Mouse (Mus musculus) liver, embryonic 12.5 days (tissue): ENCODE data around the gene Rabepk. TPM values are rescaled to one million over a fixed set of nuclear protein-coding genes. Genes with fewer than 3 reads are reported as not detected.
"Not testable (repeated sequence)": the region's sequence is repeated elsewhere in the genome, so short reads cannot be mapped to it uniquely, and the experiment has no call there.

Source experiments
- ATAC-seq: fragments of 200-750 bp; cut with Nextera tagmentation; 2 replicates; pipeline ENCODE4 v1.8.0; 2017; ENCODE audit warnings: moderate number of reproducible peaks, mild to moderate bottlenecking, moderate library complexity
- H3K27ac ChIP-seq: fragments of 300-500 bp; sonication (generic); 2 replicates; pipeline ENCODE4 v1.5.1; 2016; ENCODE audit warnings: mild to moderate bottlenecking
- H3K27me3 ChIP-seq: fragments of 300-500 bp; sonication (generic); replicated peaks from 2 replicates; pipeline ENCODE4 v1.6.1; 2016; ENCODE audit warnings: mild to moderate bottlenecking, moderate library complexity
- H3K36me3 ChIP-seq: fragments of 300-500 bp; sonication (generic); 2 replicates; pipeline ENCODE4 v1.6.1; 2016; ENCODE audit warnings: mild to moderate bottlenecking, moderate library complexity
- H3K4me1 ChIP-seq: fragments of 300-500 bp; sonication (generic); 2 replicates; pipeline ENCODE4 v1.6.1; 2016
- H3K4me2 ChIP-seq: fragments of 300-500 bp; sonication (generic); 2 replicates; pipeline ENCODE4 v1.6.1; 2016; ENCODE audit warnings: mild to moderate bottlenecking, moderate library complexity
- H3K4me3 ChIP-seq: fragments of 300-500 bp; sonication (generic); 2 replicates; pipeline ENCODE4 v1.5.1; 2016; ENCODE audit warnings: mild to moderate bottlenecking, moderate library complexity
- H3K9ac ChIP-seq: fragments of 300-500 bp; sonication (generic); 2 replicates; pipeline ENCODE4 v1.6.1; 2016; ENCODE audit warnings: mild to moderate bottlenecking, moderate library complexity
- H3K9me3 ChIP-seq: fragments of 300-500 bp; sonication (generic); replicated peaks from 2 replicates; pipeline ENCODE4 v1.6.1; 2016; ENCODE audit warnings: mild to moderate bottlenecking, moderate library complexity
- WGBS: fragments of 180-500 bp; shearing (Covaris S2); methylation state at CpG from one replicate; pipeline ENCODE4 v1.1.7; 2016; ENCODE audit not compliant: insufficient replicate concordance; 5-methylcytosine and 5-hydroxymethylcytosine counted together
- polyA plus RNA-seq: library from polyadenylated mRNA; unstranded; fragments of >200 nt; fragmentation: Nextera tagmentation; extraction: Ambion mirVana; gene quantifications from 2 replicates; pipeline ENCODE4 v1.2.1, GENCODE M21; 2016

Rabepk gene
- 32.5 and 33.2 TPM in 2 replicates for polyA plus RNA-seq

DNA sequence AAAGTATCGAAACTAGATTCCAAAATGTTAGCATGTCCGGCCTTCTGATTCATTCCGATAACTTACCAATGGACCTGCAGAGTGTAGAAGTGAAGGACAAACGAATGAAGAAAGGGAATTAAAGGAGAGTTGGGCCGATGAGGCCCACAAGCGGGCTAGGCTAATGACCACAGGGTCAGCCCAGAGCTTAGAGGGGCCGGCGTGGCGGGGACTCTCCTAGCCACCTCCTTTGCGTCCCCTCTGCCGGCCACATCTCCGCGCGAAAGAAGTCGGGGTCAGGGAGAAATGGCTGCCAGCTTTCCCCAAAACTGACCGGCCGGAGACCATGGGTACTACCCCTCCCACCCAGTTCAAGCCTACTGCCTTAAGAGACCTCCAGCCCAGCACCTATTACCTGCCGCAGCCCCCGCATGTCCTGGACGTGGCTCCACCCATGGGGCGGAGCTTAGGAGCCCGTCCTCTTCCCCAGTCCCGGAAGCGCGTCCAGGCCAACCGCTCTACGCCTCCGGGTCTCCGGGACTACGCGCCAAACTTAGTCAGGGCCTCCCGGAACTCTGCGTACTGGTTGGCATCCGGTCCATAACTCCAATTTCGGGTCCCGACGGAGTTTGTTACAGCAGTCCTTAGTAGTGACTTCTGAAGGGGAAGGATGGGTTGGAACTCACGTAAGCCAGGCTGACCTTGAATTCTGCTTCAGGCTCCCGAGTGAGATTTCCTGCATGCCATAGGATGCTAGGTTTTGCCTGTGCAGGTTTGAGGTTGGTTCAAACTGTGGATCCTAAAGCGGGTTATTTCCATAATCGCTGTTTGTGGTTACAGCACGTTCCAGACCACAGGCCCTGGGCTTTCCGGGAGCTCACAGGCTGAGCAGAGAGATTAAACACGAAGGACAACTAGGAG is at the start of gene Rabepk:
TSS of gene Rabepk (minus strand) at position 556 of the 900 bp plus-strand sequence.
- H3K4me2 ChIP-seq = peak within 1 kb of the TSS; percentile 81
- H3K9ac ChIP-seq = peak within 1 kb of the TSS; percentile 85
- no peaks in the 10 kb centered on the region for H3K27me3 ChIP-seq
- WGBS = 2% methylated on average over 44 of the region's 44 CpGs
- ATAC-seq = peak; percentile 78
- H3K27ac ChIP-seq = peak within 1 kb of the TSS; percentile 89
- peaks cover 36% of the 10 kb centered on the region for H3K36me3 ChIP-seq
- no peaks in the 10 kb centered on the region for H3K9me3 ChIP-seq
- H3K4me3 ChIP-seq = peak within 1 kb of the TSS; percentile 73
- H3K4me1 ChIP-seq = peaks cover 48% of the 10 kb centered on the region

- 81% methylated on average over 1 of the region's 1 CpGs for WGBS
- no peak overlapping the region for H3K27ac ChIP-seq
- peaks cover 39% of the 10 kb centered on the region for H3K36me3 ChIP-seq
- H3K27me3 ChIP-seq = 0 out of 2 replicates have a peak, but pooled peaks cover 3% of the 10 kb centered on the region
- H3K4me1 ChIP-seq = no peaks in the 10 kb centered on the region
- H3K4me2 ChIP-seq = no peak overlapping the region
- no peak overlapping the region for H3K9ac ChIP-seq
- ATAC-seq = no peak
- no peak overlapping the region for H3K4me3 ChIP-seq
- H3K9me3 ChIP-seq = no peaks in the 10 kb centered on the region
Observed at GRCm38 (mm10) chr2:34847702-34848101, 48.0 kb upstream of the Rabepk start.

GRCm38 (mm10) chr2:34843211-34843939 is 43.7 kb upstream of the Rabepk start:
- WGBS = 72% methylated on average over 11 of the region's 11 CpGs
- ATAC-seq = no peak
- H3K27ac ChIP-seq = no peak overlapping the region
- no peaks in the 10 kb centered on the region for H3K36me3 ChIP-seq
- no peak overlapping the region for H3K4me3 ChIP-seq
- H3K4me1 ChIP-seq = no peaks in the 10 kb centered on the region
- no peak overlapping the region for H3K4me2 ChIP-seq
- peaks cover 3% of the 10 kb centered on the region; the same call in 1 of the 2 replicates for H3K27me3 ChIP-seq
- H3K9me3 ChIP-seq = no peaks in the 10 kb centered on the region
- H3K9ac ChIP-seq = no peak overlapping the region

GRCm38 (mm10) chr2:34841706-34842105 is 42.0 kb upstream of the Rabepk start:
- Histone ChIP-seq H3K27me3 (peaks cover 7% of the 10 kb centered on the region; the same call in 1 of the 2 replicates), H3K9me3 (no peaks in the 10 kb centered on the region), H3K9ac (no peak overlapping the region), H3K4me1 (no peaks in the 10 kb centered on the region), H3K36me3 (no peaks in the 10 kb centered on the region), H3K4me2 (no peak overlapping the region), H3K27ac (no peak overlapping the region), H3K4me3 (no peak overlapping the region)
- WGBS = 86% methylated on average over 8 of the region's 8 CpGs
- ATAC-seq = no peak

DNA sequence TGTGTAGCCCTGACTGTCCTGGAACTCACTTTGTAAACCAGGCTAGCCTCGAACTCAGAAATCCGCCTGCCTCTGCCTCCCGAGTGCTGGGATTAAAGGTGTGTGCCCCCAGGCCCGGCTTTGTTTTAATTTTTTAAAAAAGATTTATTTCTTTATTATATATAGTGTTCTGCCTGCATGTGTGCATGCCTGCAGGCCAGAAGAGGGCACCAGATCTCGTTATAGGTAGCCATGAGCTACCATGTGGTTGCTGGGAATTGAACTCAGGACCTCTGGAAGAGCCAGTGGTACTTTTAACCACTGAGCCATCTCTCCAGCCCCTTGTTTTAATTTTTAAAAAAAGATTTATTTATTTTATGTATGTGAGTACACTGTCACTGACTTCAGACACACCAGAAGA is 40.4 kb upstream of the Rabepk start:
- H3K4me3 ChIP-seq, H3K9ac ChIP-seq, H3K4me1 ChIP-seq, H3K9me3 ChIP-seq, H3K36me3 ChIP-seq, H3K27ac ChIP-seq, ATAC-seq, H3K4me2 ChIP-seq: not testable (repeated sequence)
- 67% methylated on average over 5 of the region's 5 CpGs for whole genome bisulfite sequencing
- peaks cover 19% of the 10 kb centered on the region; the same call in 1 of the 2 replicates for H3K27me3 ChIP-seq

DNA sequence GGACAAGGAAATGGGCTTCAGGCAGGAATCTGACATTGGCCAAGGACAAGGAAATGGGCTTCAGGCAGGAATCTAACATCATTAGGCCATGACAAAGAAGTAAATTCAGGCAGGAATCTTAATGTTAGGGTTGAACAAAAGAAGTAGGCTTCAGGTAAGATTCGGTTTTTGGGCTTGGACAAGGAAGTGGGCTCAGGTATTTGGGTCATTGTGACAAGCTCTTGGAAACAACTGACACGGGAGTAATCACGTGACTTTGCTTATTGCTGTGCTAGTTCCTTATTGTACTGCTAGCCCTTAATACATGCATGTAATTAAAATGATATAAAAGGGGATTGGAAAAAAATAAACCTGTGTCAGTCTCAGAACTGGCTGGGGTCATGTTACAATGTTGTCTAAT is 36.0 kb upstream of the Rabepk start:
- H3K9ac ChIP-seq = no peak overlapping the region
- no peak overlapping the region for H3K27ac ChIP-seq
- no peak for ATAC-seq
- H3K4me3 ChIP-seq = no peak overlapping the region
- 53% methylated on average over 3 of the region's 3 CpGs for WGBS
- H3K4me2 ChIP-seq = no peak overlapping the region
- 0 out of 2 replicates have a peak, but pooled peaks cover 16% of the 10 kb centered on the region for H3K27me3 ChIP-seq
- H3K4me1 ChIP-seq = no peaks in the 10 kb centered on the region
- no peaks in the 10 kb centered on the region for H3K36me3 ChIP-seq
- H3K9me3 ChIP-seq = no peaks in the 10 kb centered on the region

DNA sequence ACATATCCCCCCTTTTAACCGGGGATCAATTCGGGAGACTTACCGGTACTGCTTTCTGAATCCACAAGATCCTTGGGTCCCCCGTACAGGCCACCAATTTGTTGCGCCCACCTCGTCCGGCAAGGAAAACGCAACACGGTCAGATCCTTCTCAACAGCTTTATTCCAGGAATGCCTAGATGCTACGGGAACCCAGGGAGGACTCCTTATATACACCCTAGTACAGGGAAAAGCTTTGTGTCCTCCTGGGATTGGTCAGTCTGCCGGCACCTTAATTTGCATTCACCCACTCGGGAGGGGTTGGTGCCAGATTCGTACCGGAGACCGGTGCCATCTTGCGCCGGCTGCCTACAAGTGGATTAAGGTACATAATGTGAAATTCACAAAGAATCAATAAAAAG is 33.9 kb upstream of the Rabepk start:
- WGBS = 82% methylated on average over 17 of the region's 17 CpGs
- Histone ChIP-seq H3K27ac (no peak overlapping the region), H3K4me2 (no peak overlapping the region), H3K9ac (no peak overlapping the region), H3K27me3 (0 out of 2 replicates have a peak, but pooled peaks cover 16% of the 10 kb centered on the region), H3K4me1 (no peaks in the 10 kb centered on the region), H3K9me3 (no peaks in the 10 kb centered on the region), H3K4me3 (no peak overlapping the region), H3K36me3 (no peaks in the 10 kb centered on the region)
- ATAC-seq = no peak

- not testable (repeated sequence) for H3K4me3 ChIP-seq, H3K36me3 ChIP-seq, H3K4me1 ChIP-seq, H3K9me3 ChIP-seq, ATAC-seq, H3K27ac ChIP-seq, H3K9ac ChIP-seq, H3K4me2 ChIP-seq
- 0 out of 2 replicates have a peak, but pooled peaks cover 16% of the 10 kb centered on the region for H3K27me3 ChIP-seq
- WGBS = 51% methylated on average over 11 of the region's 11 CpGs
Observed at GRCm38 (mm10) chr2:34832766-34833457, 33.2 kb upstream of the Rabepk start, which contains the start of gene Gm34653. Gene Gm34653 (plus strand): TSS chr2:34833007.

- H3K4me3 ChIP-seq, H3K36me3 ChIP-seq, H3K9ac ChIP-seq, H3K4me2 ChIP-seq, ATAC-seq, H3K27ac ChIP-seq, H3K27me3 ChIP-seq, H3K9me3 ChIP-seq: not testable (repeated sequence)
- H3K4me1 ChIP-seq = peaks cover 11% of the 10 kb centered on the region
- 86% methylated on average over 17 of the region's 17 CpGs for WGBS
Observed at GRCm38 (mm10) chr2:34830066-34830465, 30.4 kb upstream of the Rabepk start.

GRCm38 (mm10) chr2:34828026-34828425 is 28.3 kb upstream of the Rabepk start:
- H3K27ac ChIP-seq = peak overlapping the region; percentile 48
- H3K27me3 ChIP-seq = 0 out of 2 replicates have a peak, but pooled peaks cover 3% of the 10 kb centered on the region
- H3K4me2 ChIP-seq = 0 out of 2 replicates have a peak overlapping the region, but pooled peaks have one; percentile 10
- no peaks in the 10 kb centered on the region for H3K9me3 ChIP-seq
- WGBS = 64% methylated on average over 1 of the region's 1 CpGs
- peaks cover 31% of the 10 kb centered on the region for H3K4me1 ChIP-seq
- no peak overlapping the region for H3K4me3 ChIP-seq
- peaks cover 10% of the 10 kb centered on the region for H3K36me3 ChIP-seq
- no peak for ATAC-seq
- H3K9ac ChIP-seq = no peak overlapping the region

- Histone ChIP-seq H3K4me1 (peaks cover 34% of the 10 kb centered on the region), H3K4me2 (0 out of 2 replicates have a peak overlapping the region, but pooled peaks have one; percentile 10), H3K9ac (no peak overlapping the region), H3K4me3 (no peak overlapping the region), H3K9me3 (no peaks in the 10 kb centered on the region), H3K36me3 (peaks cover 12% of the 10 kb centered on the region), H3K27me3 (0 out of 2 replicates have a peak, but pooled peaks cover 3% of the 10 kb centered on the region), H3K27ac (peak overlapping the region; percentile 48)
- 76% methylated on average over 4 of the region's 4 CpGs for WGBS
- no peak for ATAC-seq
Observed at GRCm38 (mm10) chr2:34827591-34827990, 27.9 kb upstream of the Rabepk start.
